Mouse (Mus musculus): ENCODE measurements around the gene Syne1. TPM values are rescaled to one million over a fixed set of nuclear protein-coding genes. Genes with fewer than 3 reads are reported as not detected.
A peak's percentile ranks its signal among the peaks of the same experiment; 100 is the strongest.

Syne1 gene
- 10 to 100 TPM; 45.2 to 55.3 TPM for total RNA-seq (2021)
- long read RNA-seq, experiment 1, partial matches to known transcripts, result 0 of 2 reads
- long read RNA-seq, experiment 1, other reads (novel, unspliced or antisense), result 2 of 2 reads
- long read RNA-seq, experiment 2, partial matches to known transcripts, result 2 of 6 reads
- long read RNA-seq, experiment 2, other reads (novel, unspliced or antisense), result 4 of 6 reads

DNA sequence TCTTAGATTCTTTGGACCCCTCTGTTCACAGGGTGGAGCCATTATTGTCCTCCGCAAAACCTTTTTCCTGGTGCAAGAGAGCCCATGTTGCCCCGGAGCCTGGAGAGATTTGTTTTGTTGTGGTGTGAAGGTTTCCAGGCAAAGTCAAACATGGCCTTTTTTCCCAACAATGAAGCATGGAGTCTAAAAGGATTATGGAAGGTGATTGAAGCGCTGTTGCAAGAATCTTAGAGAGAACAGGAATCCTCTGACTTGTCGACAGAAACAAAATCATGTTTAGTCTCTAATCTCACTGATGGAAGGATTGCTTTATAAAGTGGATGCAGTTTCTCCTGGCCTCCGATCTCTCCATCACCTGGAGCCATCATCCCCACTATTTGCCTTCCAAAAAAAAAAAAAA is at the start of gene Syne1:
Syne1 (minus strand) TSS at position 101 of the 400 bp plus-strand sequence.
- intact Hi-C loops (cut with DNase I; ENCODE audit: low total_unique reads), result no loop called here

DNA sequence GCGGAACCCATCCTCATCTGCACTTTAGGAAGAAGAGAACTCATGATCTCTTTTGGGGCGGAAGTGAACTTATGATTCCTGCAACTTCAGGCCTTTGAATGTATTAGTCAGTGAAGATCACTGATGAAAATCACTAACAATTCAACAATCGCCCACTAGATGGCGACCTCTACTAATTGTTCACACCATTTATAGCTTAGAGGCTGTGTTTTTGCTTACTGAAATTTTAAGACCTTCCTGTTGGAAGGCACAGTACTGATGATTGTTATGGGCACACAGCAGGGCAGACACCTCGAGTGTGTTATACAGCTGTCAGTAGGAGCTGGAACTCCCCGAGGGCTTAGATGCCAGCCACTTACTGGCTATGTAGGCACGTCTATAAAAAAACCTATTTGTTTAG is 48.8 kb upstream of the Syne1 start:
- DNase-seq, result peak; percentile 31
- intact Hi-C loops (cut with DNase I; ENCODE audit: low total_unique reads), result loop anchor here (5.0 kb wide), 1 partner anchor 187 kb away; no protein-coding TSS in a partner anchor

More for the DNA sequence above, at the start of gene Syne1:
- no peak for DNase-seq

DNA sequence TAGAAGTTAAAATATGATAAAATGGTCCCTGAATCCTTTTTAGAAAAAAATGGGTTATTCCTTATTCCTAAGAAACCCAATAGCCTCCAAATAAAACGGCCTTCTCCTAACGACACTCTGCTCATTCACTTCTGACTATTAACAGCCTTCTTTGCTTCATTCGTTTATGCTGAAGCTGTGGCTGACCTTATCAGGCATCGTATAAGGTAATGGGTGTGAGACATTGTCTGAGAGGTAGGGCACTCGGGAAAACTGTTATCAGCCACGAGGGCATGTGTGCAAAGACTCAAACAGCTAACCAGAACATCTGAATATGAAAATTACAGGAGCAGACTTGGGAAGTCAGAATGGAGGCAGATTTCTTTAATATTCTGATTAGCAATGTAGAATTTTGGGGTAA is 45.3 kb upstream of the Syne1 start:
- no peak for DNase-seq
- intact Hi-C loops (cut with DNase I; ENCODE audit: low total_unique reads), result no loop called here

DNA sequence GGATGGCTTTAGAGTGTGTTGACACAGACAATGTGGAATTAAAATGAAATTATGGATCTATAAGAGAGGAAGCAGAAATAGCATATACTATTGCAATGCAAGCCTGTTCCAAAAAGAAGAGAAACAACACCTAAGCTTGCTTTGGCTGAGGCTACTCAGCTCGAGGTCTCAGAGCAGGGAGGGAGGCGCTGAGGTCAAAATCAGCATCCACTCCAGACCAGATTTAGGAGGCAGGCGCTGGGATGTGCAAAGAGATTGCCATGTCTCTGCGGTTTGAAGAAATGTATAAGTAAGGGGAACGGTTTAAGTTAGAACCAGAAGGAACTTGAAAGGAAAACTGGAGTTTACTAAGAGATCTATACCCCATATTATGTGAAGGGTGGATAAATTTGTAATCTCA is 43.2 kb upstream of the Syne1 start:
- intact Hi-C loops (cut with DNase I; ENCODE audit: low total_unique reads), result no loop called here
- DNase-seq, result no peak

DNA sequence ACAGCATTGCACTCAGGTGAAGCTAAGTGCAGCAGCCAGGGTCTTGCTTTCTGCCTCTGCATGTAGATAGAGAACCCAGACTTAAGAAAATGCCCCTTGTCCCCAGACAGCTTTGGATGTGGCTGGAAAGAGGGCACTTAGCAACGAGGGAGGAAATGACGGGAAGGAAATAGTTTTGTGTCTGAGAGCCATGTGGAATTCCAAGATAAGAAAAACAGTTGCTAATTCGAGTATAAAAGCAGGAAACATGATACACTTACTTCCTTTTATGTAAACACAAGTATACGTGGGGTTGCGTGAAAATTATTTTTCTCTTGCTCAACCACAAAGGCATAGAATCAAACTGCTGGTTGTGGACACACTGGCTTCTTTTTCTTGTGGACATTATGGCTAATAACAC is 42.2 kb upstream of the Syne1 start, which contains the start of gene Myct1:
Myct1 (plus strand) TSS at position 312 of the 400 bp plus-strand sequence.
- no peak for DNase-seq
- intact Hi-C loops (cut with DNase I; ENCODE audit: low total_unique reads), result no loop called here

DNA sequence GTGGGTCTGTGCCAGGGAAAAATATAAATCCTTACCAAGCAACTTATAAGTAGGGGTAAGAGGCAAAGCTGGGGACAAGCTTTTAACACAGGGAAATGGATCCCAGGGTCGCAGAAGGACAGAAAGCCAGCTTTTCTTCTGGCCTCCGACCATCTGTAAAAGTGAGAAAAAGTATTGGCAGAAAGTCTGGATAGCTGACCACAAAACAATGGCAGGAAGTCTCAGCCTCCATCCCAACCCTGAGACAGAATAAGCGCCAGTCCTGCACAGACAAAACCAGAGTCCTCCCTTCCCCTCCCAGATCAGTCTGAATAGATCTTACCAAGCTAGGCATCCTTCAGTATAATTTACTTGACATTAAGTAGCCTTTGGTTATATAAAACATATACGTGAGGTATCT is 40.7 kb upstream of the Syne1 start:
- DNase-seq, result no peak
- intact Hi-C loops (cut with DNase I; ENCODE audit: low total_unique reads), result no loop called here

DNA sequence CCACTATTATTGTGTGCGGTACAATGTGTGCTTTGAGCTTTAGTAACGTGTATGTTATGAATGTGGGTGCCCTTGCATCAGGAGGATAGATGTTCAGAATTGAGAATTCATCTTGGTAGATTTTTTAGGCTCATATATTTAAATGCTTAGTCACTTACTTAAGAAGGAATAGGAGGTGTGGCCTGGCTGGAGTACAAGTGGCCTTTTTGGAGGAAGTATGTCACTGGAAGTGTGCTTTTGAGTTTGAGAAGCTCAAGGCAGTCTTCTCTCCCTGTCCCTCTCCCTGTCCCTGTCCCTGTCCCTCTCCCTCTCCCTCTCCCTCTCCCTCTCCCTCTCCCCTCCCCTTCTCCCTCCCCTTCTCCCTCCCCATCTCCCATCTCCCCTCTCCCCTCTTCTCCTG is 39.8 kb upstream of the Syne1 start:
- DNase-seq, result no peak
- intact Hi-C loops (cut with DNase I; ENCODE audit: low total_unique reads), result no loop called here

DNA sequence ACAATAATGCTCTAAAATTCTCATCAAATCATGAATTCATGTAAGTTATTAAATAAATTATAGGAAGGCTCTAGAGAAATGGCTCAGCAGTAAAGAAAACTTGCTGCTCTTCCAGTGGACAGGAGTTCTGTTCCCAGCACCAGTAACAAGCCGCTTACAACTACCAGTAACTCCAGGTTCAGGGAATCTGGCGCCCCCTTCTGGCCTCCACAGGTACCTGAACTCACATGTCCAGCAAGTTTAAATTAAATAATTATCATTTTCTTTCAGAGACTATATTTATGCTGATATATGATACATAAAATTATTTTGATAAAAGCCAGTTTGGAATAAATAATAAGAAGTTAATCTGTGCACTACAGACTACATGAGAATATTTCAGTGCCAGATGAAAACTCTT is 22.0 kb upstream of the Syne1 start:
- DNase-seq, result no peak
- intact Hi-C loops (cut with DNase I; ENCODE audit: low total_unique reads), result no loop called here

DNA sequence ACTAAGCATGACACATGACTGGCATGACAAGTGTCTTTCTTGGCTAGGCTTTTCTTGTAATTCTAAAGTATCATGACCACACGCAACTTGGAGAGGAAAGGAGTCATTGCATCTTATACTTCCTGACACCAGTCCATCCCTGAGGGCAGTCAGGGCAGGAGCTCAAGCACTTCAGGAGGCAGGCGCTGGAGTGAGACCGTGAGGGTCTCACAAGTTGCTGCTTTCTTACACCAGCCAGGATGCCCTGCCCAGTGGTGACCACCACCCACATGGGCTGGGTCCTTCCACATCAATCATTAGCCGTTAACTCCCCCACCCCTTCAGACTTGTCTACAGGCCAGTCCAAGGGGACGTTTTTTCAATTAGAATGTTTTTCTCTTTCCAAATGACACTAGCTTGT is 20.1 kb upstream of the Syne1 start:
- intact Hi-C loops (cut with DNase I; ENCODE audit: low total_unique reads), result no loop called here
- no peak for DNase-seq

DNA sequence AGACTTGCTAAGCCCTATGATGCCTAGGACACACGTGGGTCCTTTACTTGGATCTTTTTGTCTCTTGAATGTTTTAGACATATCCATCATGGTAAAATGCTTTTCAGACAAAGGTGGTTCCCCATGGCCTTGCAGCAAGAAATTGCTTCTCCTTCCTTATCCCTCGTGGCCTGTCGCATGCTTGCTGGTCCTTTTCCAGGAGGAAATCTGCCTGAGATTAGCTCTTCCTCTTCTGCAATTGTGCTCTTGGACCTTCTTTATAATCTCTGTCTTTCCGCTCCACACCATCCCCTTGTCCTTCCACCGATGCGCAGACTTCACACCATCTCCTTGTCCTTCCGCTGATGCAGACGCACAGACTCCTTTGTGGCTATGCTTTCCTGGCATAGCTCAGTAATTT is 18.8 kb upstream of the Syne1 start:
- no peak for DNase-seq
- intact Hi-C loops (cut with DNase I; ENCODE audit: low total_unique reads), result no loop called here

DNA sequence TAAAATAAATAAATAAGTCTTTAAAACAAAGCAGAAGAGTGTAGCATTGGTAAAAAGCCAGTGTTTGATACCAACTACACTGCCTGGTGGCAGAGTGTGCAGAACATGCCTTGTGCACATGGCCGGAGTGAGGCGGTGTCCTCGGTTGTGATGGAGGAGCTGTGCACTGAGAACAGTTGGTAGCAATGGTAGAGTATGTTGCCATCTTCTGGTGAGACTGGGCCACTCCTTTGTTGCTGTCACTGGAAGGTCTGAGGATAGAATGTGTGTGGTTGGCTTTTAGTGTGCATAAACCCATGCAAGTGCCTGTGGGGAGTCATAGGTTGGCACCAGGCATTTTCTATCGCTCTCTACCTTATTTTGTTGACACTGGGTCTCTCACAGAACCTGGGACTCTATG is 17.7 kb upstream of the Syne1 start:
- intact Hi-C loops (cut with DNase I; ENCODE audit: low total_unique reads), result no loop called here
- DNase-seq, result no peak

DNA sequence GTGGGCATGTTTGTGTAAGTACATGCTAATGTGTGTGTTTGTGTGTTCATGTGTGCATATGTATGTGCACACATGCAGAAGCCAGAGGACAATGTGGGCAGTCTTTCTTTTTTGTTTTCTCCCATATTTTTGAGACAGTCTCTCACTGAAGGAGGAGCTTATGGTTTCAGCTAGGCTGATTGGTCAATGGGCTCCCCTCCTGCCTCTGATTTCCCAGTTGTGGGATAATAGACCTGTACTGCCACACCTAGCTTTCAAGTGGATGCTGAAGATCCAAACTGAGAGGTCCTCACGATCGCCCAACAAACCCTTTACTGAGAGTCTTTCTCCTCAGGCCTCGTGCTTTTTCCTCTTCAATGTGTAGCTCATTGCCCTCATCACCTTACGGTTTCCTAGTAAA is 10.4 kb upstream of the Syne1 start:
- intact Hi-C loops (cut with DNase I; ENCODE audit: low total_unique reads), result no loop called here
- DNase-seq, result no peak

DNA sequence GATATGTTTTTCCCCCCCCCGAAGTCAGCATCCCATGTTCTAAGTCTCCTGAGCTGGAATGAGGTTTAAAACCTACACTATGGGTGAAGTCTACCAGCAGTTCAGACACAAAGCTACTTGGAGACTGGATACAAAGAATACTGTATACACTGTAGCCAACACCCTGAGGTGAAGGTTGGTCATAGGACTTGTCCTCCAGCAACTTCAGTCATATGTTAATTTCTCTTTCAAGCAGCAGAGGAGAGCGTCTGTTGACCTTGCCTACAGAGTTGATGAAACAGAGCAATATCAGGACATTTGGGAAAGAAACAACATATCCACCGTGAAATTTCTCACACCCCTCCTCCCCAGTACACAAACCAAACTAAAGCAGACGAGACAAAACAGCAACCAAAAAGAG is 9.2 kb upstream of the Syne1 start:
- DNase-seq, result no peak

DNA sequence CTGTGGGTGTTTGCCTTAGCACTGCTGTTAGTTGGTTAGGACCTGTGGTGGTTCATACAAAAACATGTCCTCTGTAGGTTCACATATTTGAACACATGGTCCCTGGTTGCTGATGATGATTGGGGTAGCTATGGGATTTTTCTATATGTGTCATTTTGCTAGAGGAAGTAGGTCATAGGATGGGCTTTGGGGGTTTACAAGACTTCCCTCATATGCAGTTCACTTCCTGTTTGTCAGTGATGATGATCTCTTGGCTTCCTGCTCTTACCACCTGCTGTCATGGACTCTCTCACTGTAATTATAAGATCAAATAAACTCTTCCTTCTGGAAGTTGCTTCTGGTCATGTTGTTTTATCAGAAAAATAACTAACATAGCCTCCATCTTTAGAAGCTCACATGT is 7.5 kb upstream of the Syne1 start:
- DNase-seq, result no peak
- intact Hi-C loops (cut with DNase I; ENCODE audit: low total_unique reads), result no loop called here

More for the DNA sequence above, 9.2 kb upstream of the Syne1 start:
- intact Hi-C loops (cut with DNase I; ENCODE audit: low total_unique reads), result no loop called here

DNA sequence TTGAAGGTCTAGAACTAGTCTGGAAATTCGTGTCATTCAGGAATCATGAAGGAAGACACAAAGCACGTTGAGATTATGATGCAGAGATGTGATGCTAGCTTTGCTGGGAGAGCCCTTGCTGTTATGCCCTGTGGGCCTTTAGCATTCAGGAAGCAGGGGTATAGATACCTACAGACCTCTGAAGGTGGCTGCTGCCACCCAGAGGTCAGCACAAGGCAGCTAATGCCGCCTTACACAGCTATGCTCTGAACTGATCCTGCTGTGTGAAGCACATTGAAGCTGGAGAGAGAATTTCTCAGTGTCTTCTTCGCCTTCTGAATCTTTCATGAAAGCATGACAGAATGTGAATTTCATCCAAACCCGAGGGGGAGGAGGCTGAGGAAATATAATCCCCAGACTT is 3.7 kb upstream of the Syne1 start:
- no peak for DNase-seq
- intact Hi-C loops (cut with DNase I; ENCODE audit: low total_unique reads), result no loop called here

DNA sequence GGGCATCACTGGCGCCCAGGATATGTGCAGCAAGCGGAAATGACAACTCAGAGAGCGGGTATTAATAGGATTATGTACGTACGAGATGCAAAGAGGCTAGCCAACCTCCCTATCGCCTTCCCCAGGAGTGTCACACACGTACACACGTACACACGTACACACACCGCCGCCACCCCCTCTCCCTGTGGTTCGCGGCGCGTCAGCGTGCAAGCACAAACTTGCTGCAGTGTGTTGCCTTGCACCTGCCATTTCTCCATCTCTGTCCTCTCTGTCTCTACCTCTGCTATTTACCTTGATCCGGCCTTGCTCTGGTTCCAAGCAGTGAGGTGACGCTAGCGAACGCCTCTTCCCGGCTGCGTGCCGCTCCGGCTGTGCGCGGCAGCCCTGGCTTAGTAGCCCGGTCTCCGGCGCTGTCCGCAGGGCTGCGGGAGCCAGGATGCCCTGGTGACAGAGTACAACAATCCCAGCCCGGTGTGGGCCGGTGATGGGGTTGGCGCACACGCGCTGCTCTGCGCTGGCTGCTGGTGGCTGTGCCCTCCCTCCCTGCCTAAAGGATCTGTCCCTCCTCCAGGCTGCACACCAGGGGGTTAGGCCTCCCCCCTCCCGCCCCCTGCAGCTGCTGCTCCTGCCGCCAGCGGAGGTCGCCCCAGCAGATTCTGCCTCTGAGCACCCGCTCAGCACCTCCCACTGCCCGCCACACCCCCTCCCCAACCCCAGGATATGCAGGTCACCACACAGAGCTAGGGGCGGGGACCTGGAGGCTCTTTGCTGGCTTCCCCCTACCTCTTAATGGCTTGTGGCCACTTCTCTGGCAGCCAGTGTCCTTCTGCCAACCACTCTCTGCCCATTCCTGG is 887 bp downstream of the Syne1 start:
- intact Hi-C loops (cut with DNase I; ENCODE audit: low total_unique reads), result no loop called here
- peak; percentile 31 for DNase-seq

DNA sequence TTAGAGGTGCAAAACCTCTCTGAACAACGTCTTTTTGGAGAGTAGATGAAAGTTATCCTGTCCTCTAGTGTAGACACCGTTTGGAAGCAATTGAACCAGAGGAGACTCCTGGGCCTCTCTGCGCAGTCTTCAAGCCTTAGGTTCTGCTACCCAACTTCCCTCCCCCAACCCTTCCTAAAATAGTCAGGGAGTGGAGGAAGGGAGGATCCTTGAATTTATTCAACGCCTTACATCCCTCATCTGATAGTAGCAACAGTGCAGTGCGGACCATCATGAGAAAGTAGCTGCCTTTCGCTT is 1.5 kb downstream of the Syne1 start:
- no peak for DNase-seq
- intact Hi-C loops (cut with DNase I; ENCODE audit: low total_unique reads), result no loop called here

DNA sequence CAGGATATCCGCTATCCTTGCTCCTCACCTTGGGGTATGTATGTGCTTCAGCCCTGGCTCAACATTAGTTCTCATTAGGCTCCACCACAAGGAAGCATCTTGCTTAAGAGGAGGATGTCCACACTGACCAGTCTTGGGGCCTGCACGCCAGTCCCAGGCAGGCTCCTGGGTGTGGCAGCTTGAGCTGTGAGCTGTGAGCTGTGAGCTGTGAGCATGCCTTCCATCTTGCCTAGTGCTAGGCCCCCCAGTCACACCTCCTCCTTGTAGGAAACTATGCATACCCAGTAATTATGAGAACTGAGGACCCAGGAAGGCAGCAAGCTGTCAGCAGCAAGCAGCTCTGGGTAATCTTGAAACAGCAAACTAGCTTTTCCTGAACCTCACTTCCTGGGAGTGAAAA is 2.6 kb downstream of the Syne1 start:
- intact Hi-C loops (cut with DNase I; ENCODE audit: low total_unique reads), result no loop called here
- DNase-seq, result no peak

DNA sequence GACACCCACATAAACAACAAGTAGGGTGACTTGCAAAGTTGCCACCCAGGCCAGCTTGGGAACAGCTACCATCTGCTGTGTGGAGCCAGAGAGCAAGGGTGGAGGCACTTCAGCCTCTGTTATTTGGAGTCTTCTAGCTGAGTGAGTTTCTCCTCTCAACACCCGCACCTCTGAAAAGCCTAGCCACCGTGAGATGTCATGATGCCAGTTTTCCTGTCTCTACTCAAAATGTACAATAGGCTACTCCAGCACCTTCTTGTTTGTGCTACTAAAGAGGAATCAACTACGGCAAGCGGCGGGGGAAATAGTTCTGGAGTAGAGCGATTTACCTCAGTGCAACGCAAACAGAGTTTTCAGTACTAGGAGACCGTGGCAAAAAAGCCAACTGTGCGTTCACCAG is 3.5 kb downstream of the Syne1 start:
- no peak for DNase-seq
- intact Hi-C loops (cut with DNase I; ENCODE audit: low total_unique reads), result no loop called here

DNA sequence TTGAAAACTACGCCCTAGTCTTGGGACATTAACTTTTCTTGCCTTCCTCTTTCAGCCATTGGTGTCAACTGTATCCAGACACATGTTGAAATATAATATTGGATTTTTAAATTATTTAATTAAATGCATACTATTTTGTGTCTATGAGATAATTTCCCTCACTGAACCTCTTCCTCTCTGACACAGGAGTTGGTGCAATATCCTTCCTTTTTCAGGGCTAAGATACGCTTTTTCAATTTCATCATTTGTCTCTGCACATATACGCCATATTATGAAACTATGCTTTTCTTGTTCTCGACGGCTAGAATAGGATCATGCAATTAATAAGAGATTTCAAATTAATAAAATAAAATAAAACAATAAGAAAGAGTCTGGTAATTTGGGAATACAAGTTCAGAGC is 4.9 kb downstream of the Syne1 start:
- no peak for DNase-seq
- intact Hi-C loops (cut with DNase I; ENCODE audit: low total_unique reads), result no loop called here

DNA sequence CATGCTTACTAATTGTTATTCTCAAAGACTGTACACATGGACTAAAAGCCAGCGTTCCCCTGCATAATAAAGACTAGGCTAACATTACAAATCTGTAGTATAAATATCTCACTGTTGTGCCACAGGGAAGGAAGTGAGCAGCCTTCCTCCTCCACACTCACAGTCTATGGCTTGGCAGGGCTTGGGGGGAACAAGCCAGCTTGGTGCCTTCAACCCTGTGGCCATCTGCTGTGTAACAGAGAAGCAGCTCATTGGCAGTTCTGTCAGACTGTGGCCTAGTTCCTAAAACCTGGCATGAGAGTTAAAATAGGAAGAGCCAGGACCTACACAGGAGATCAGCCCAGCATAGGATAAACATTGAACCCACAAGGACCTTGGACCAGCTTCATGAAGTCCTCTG is 23.0 kb downstream of the Syne1 start:
- DNase-seq, result no peak
- intact Hi-C loops (cut with DNase I; ENCODE audit: low total_unique reads), result no loop called here

Data from gastrocnemius, postnatal 14 days (tissue).